Mouse (Mus musculus) small intestine, adult 2 months (tissue): ENCODE results near the gene Klrb1. TPM values are rescaled to one million over a fixed set of nuclear protein-coding genes. Genes with fewer than 3 reads are reported as not detected.
"Not testable (repeated sequence)": the region's sequence is repeated elsewhere in the genome, so short reads cannot be mapped to it uniquely, and the experiment has no call there.

Experiments
- H3K27ac ChIP-seq: fragments of 200-500 bp; 2 replicates; pipeline ENCODE4 v1.5.1; 2012; ENCODE audit warnings: low read depth, low read length, control low read depth, inconsistent platforms; ENCODE audit not compliant: insufficient read depth
- H3K27me3 ChIP-seq: fragments of 200-500 bp; 2 replicates; pipeline ENCODE4 v1.6.1; 2012; ENCODE audit warnings: mild to moderate bottlenecking, moderate library complexity, low read length, inconsistent platforms; ENCODE audit not compliant: control insufficient read depth, insufficient read depth
- H3K36me3 ChIP-seq: fragments of 200-500 bp; 2 replicates; pipeline ENCODE4 v1.6.1; 2012; ENCODE audit warnings: mild to moderate bottlenecking, low read length, control low read depth, inconsistent platforms; ENCODE audit not compliant: control insufficient read depth, insufficient read depth
- H3K4me1 ChIP-seq: fragments of 200-500 bp; 2 replicates; pipeline ENCODE4 v1.6.1; 2012; ENCODE audit warnings: low read length, inconsistent platforms, mixed read lengths; ENCODE audit not compliant: control insufficient read depth, insufficient read depth, insufficient read length
- H3K4me3 ChIP-seq: fragments of 200-500 bp; 2 replicates; pipeline ENCODE4 v1.5.1; 2012; ENCODE audit warnings: low read depth, mild to moderate bottlenecking, control low read depth, inconsistent platforms, low read length, moderate library complexity
- CTCF ChIP-seq: fragments of 200-500 bp; IDR thresholded peaks from 2 replicates; pipeline ENCODE4 v1.5.1; 2012; ENCODE audit warnings: low read depth, mild to moderate bottlenecking, control low read depth, inconsistent platforms, low read length, moderate library complexity, mixed read lengths; ENCODE audit not compliant: insufficient replicate concordance, insufficient read length; ENCODE audit errors: extremely low read depth
- POLR2A ChIP-seq: fragments of 200-500 bp; IDR thresholded peaks from 2 replicates; pipeline ENCODE4 v1.6.1; 2012; ENCODE audit warnings: low read depth, mild to moderate bottlenecking, control low read depth, inconsistent platforms, low read length, moderate library complexity
- WGBS: fragments of 180-500 bp; shearing (Covaris S2); methylation state at CpG from one replicate; pipeline ENCODE4 v1.1.7; 2018; 5-methylcytosine and 5-hydroxymethylcytosine counted together
- polyA plus RNA-seq: library from polyadenylated mRNA; depleted of rRNA; stranded (reverse); fragments of >200 nt; gene quantifications from 2 replicates; pipeline ENCODE4 v1.2.3, GENCODE M21; 2012

Gene Klrb1
- polyA plus RNA-seq, 1 experiment, result not detected

DNA sequence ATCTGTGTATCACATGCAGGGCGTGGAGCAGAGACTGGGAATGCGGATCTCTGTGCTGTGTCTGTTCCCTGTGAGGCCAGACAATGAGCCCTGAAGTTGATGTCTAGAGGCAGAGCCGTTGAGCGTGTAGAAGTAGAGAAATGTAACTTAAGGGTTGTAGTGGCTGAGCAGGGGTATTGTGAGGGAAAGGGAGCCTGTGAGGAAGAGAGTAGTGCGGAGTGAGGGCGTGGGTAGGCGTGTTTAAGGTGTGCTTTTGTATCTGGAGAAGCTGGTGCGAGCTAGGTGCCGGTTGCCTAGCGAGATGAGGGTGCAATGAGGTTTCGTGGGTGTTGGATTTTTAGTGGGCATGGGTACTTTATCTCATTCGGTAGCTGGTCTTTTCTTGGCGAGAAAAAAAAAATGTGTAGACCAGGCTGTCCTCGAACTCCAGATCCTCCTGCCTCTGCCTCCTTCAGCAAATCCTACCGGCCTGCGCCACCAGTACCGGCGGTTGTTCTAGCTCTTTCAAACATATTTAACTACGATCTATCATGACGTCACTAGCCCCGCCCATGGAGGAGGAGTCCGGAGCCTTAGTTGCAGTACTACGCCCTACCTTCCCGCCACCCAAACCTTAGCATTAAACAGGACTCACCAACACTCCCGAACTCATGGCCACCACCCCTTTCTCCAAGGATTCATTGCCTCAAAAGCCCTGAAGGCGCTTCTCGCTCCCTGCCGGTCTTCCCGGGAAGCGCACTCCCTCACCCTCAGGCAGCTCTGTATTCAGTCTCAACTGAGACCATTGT, 41.1 kb upstream of the Klrb1 start:
- Histone ChIP-seq H3K27ac (peak overlapping the region; percentile 45; the same call in 1 of the 2 replicates), H3K4me3 (peak overlapping the region; percentile 68), H3K4me1 (no peaks in the 10 kb centered on the region), H3K36me3 (no peaks in the 10 kb centered on the region), H3K27me3 (no peaks in the 10 kb centered on the region)
- 2% methylated on average over 30 of the region's 30 CpGs for WGBS
- no peak for TF ChIP-seq POLR2A
- TF ChIP-seq CTCF, result peak; percentile 66; the same call in 1 of the 2 replicates

DNA sequence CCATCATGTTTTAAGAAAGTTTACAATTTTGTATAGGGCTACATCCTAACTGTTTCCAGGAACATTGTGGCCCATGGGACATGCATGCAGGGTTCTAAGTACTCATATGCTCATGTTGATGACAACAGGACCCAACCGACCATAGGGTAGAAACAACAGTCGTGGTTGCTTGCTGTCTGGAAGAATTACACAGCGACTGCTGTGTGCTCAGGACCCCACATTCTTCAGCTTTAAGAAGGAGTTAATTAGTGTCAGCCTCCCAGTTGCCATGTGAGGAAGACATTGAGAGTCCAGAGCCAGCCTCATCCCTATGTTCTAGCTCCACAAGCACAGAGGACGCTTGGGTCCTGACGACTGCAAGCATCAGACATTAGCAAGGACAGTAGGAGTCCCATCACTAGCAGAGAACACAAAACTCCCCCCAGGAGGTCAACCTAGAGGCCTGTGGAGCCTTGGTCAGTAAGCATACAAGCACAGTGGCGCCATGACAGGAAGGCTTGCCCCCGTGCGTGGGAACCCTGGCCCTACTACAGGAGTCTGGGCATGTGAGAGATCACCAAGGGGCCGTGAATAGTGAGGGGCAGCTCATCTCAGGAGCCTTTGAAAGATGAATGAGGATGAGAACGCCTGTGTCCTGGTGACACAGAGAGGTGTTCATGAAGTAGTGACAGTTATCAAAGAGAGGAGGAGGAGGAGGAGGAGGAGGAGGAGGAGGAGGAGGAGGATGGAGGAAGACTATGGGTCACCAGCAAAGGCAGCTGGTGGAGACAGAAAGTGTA, 40.2 kb upstream of the Klrb1 start:
- 87% methylated on average over 10 of the region's 10 CpGs for WGBS
- H3K4me1 ChIP-seq, H3K27ac ChIP-seq, H3K36me3 ChIP-seq, H3K27me3 ChIP-seq, H3K4me3 ChIP-seq: not testable (repeated sequence)

DNA sequence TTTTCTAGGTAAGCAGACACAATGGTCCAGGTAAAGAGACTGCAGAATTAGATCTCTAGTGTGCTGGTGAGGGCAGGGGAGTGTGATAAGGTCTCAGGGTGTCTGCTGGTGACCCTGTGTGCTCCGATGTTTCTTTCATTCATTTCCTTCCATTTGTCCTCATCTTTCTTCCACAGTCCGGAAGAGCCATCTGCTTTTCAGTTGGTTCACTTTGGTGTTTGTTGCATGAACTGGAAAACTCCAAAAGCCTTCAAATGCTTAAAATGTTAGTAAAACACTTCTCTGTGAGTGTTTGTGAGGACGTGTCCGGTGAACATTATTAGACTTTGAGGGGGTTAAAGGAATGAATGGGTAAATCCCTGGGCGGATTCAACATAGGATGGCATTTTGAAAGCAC, 38.3 kb upstream of the Klrb1 start:
- no peaks in the 10 kb centered on the region for H3K27me3 ChIP-seq
- 40% methylated on average over 5 of the region's 5 CpGs for WGBS
- H3K4me1 ChIP-seq, result no peaks in the 10 kb centered on the region
- H3K27ac ChIP-seq, result no peak overlapping the region
- peak overlapping the region; percentile 75 for H3K4me3 ChIP-seq
- TF ChIP-seq CTCF (no peak; the same call in 1 of the 2 replicates), POLR2A (no peak)
- no peaks in the 10 kb centered on the region for H3K36me3 ChIP-seq

DNA sequence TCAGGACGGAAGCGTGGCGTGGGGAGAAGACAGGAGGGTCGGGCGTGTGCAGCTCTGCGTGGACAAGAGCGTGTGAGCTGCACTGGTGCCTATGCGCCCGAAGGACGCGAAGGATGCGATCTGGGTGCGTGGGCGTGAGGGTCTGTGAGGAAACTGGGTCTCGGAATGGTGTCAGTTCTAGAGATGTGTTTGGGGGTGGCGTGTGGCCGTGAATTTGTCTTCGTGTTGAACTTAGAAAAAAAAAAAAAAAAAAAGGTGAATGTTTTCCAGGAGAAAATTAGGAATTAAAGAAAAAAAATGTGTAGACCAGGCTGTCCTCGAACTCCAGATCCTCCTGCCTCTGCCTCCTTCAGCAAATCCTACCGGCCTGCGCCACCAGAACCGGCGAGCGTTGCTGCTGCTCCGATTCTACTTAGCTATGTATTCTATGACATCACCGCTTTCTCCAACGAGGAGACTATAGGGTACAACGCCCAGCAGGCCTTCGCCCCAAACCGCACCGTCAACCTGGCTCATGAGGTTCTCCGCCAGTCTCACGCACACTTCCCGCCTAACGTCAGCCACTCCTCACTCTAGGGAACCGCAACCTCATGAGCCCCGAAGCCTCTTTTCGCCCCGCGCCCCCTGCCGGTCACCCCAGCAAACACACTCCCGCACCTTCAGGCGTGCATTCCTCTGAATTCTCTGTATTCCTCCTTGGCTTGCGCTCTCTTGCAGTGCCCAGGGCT, 37.7 kb upstream of the Klrb1 start:
- TF ChIP-seq CTCF, result peak; percentile 68; the same call in 1 of the 2 replicates
- H3K27me3 ChIP-seq, H3K4me1 ChIP-seq, H3K36me3 ChIP-seq: not testable (repeated sequence)
- under 1% methylated on average over 44 of the region's 44 CpGs for WGBS
- H3K4me3 ChIP-seq, result peak overlapping the region; percentile 75
- peak overlapping the region; percentile 84 for H3K27ac ChIP-seq

DNA sequence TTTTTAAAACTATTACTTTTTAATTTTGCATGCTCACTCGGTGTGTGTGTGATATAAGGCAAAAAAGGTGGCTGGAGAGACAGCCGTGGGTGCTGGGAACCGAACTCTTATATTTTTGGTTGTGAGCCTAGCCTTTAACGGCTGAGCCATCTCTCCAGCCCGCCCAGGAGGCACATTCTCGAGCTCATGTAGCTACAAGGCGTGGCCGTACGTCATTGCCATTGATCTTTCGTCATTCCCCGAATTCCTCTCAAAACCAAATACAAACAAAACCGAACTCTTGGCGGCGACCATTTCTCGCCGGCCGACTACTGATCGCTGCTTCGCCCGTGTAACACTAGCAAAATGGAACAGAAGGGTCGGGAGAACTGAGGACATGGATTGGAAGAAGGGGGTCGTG, 37.2 kb upstream of the Klrb1 start:
- not testable (repeated sequence) for H3K27me3 ChIP-seq, H3K36me3 ChIP-seq, H3K4me1 ChIP-seq
- H3K27ac ChIP-seq, result peak overlapping the region; percentile 84
- peak overlapping the region; percentile 75 for H3K4me3 ChIP-seq
- under 1% methylated on average over 22 of the region's 22 CpGs for WGBS

DNA sequence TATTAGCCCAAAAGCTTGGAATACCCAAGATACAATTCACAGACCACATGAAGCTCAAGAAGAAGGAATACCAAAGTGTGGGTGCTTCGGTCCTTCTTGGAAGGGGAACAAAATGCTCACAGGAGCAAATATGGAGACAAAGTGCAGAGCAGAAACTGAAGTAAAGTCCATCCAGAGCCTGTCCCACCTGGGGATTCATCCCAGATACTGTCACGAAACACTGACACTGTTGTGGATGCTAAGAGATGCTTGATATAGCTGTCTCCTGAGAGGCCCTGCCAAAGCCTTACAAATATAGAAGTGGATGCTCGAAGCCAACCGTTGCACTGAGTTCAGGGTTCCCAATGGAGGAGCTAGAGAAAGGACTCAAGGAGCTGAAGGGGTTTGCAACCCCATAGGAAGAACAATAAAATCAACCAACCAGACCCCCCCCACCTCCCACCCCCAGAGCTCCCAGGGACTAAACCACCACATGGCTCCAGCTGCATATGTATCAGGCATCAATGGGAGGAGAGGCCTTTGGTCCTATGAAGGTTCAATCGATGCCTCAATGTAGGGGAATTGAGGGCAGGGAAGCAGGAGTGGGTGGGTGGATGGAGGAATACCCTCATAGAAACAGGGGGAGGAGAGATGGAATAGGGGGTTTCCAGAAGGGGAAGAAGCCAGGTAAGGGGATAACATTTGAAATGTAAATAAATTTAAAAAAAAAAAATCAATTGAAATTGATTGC, 36.5 kb upstream of the Klrb1 start:
- H3K27me3 ChIP-seq, result no peaks in the 10 kb centered on the region

DNA sequence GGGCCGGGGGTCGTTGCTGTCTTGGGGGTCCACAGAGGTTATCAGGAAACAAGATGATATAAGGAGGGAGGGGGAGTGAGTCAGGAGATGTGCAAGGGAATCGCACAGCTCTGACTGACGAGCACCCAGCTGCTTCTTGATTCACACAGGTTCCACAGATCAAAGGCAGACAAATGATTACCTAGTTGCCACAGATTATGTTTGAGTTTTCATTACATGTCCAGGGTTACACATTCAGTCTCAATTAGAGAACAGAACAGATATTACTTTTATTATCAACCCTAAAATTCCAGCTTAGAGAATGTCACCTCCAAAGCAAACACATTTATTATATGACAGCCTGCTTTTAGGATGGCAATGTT, 32.5 kb upstream of the Klrb1 start:
- H3K27me3 ChIP-seq, H3K4me1 ChIP-seq, H3K36me3 ChIP-seq: not testable (repeated sequence)
- Histone ChIP-seq H3K27ac (peak overlapping the region; percentile 97), H3K4me3 (peak overlapping the region; percentile 31)
- WGBS, result 17% methylated on average over 4 of the region's 4 CpGs

More for the DNA sequence above, 36.5 kb upstream of the Klrb1 start:
- TF ChIP-seq CTCF (no peak), POLR2A (no peak)
- H3K4me1 ChIP-seq, result peaks cover 5% of the 10 kb centered on the region; the same call in 1 of the 2 replicates
- H3K36me3 ChIP-seq, result no peaks in the 10 kb centered on the region
- no peak overlapping the region for H3K27ac ChIP-seq
- 87% methylated on average over 5 of the region's 5 CpGs for WGBS
- H3K4me3 ChIP-seq, result no peak overlapping the region

DNA sequence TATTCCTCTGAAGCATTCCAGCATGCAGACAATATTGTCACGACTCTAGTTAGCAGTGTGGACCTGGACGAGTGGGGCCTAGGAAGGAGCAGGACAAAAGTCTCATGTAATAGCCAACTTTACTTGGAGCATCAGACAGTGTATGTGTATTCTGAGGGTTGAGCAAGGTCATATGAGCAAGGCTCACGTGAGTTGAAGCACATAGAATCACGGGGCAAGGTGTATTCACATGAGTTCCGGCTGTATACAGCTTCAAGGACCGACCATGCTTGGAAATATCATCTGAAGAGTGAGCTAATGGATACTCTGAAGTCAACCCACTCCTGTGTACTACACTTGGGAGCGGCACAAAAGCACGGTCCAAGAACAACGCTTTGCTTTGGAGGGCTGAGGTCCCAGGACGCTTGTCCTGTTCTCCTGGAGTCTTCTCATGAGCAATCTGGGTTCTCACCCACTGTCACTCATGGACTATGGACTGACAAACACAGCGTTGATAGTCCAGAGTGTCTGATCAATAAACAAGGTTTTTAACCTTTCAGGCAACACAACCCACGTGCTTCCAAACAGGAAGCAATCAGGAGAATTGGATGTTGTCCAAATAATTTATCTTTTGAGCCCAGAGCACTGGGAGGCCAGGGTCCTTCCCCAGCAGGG, 32.0 kb upstream of the Klrb1 start:
- peak overlapping the region; percentile 97 for H3K27ac ChIP-seq
- peak overlapping the region; percentile 31 for H3K4me3 ChIP-seq
- not testable (repeated sequence) for H3K27me3 ChIP-seq, H3K36me3 ChIP-seq, H3K4me1 ChIP-seq
- 21% methylated on average over 12 of the region's 12 CpGs for WGBS

DNA sequence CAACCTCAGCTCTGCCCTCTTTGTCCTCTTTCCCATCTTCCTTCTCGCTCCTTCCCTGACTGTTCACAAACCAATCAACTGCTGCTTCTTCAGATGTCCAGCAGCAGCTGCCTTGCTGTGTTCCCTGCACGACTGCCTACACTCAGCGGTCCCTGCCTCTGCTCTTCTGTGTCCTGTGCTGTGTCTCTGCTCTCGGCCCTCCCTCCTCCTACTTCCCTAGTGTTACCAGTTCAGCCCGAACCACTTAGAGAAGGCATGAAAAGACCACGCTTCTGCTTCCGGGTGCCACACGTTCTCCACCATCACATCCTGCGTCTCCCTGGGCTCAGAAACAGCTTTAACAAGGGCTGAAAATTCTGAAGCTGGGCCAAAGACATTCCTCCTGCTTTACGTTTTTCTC, 31.4 kb upstream of the Klrb1 start:
- not testable (repeated sequence) for H3K36me3 ChIP-seq, H3K27me3 ChIP-seq, H3K4me1 ChIP-seq
- 15% methylated on average over 10 of the region's 10 CpGs for WGBS
- peak overlapping the region; percentile 97 for H3K27ac ChIP-seq
- H3K4me3 ChIP-seq, result peak overlapping the region; percentile 31
